Mouse (Mus musculus) retina, embryonic 14.5 days (tissue): ENCODE results near the gene Zfp423.
"Not testable (repeated sequence)": the region's sequence is repeated elsewhere in the genome, so short reads cannot be mapped to it uniquely, and the experiment has no call there.

Experiments used
- DNase-seq: peaks from one replicate; pipeline ENCODE4 v3.0.0-alpha.2; 2015; ENCODE audit warnings: low spot score

The Zfp423 gene

GRCm38 (mm10) chr8:87904108-87904507, 55.3 kb downstream of the Zfp423 start:
- no peak for DNase-seq

- DNase-seq = no peak
These were observed 64.0 kb downstream of the Zfp423 start for GRCm38 (mm10) chr8:87895203-87896041.

- no peak for DNase-seq
These were observed 65.1 kb downstream of the Zfp423 start for GRCm38 (mm10) chr8:87894287-87894686.

DNA sequence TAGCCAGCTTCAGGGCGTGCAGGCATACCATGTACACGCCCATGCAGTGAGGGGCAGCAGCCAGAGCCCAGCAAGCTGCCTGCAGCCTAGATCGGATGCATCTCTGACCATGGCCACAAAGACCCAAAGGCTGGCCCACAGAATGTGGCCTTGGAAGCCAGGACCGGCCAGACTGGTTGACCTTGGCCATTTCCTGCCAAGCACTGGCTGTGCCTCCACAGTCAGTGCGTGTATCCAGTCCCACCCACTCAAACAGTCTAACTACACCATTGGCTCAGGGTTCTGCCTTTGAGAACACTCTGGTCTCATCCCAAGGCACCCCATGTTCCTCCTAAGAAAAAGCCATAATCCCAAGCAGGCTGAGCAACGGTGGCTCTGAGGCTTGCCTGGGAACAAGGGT, 65.8 kb downstream of the Zfp423 start:
- DNase-seq = no peak

DNA sequence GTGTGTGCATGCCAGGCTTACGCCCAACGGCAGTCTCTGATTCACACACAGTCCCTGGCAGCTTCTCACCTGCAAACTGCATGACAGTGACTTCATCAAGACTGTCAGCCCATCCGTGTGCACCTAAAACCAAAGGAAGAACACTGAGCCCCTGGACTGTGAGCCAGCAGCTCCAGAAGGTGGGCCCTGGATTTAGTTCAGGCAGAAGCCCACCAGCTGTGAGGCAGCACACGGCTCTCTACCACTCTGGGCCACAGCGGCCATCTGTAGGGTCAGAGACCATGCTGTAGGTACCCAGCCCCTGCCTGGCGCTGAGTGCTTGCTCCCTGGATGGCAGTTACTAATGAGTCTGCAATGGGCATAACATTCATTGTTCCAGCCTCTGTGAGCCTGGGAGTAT, 66.5 kb downstream of the Zfp423 start:
- no peak for DNase-seq

GRCm38 (mm10) chr8:87891884-87892283, 67.5 kb downstream of the Zfp423 start:
- peak; percentile 40 for DNase-seq

DNA sequence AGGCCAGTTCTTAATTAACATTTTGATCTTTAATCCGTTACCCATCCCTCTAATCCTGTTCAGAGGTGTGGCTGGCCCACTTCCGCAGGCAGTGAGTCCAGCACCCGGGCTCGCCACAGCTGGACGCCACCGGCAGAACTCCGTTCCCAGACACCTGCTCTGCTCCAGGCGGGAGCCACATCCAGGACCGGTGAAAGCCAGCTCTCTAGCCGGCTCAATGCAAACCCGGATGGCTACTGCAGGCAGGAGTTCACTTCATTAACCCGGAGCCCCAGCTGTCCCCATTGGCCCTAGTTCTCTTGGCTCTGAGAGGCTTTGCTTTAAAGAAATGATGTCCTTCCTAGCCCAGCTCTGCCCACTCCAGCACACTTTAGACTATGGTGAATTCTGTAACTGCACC, 71.4 kb downstream of the Zfp423 start:
- DNase-seq = peak; percentile 57

DNA sequence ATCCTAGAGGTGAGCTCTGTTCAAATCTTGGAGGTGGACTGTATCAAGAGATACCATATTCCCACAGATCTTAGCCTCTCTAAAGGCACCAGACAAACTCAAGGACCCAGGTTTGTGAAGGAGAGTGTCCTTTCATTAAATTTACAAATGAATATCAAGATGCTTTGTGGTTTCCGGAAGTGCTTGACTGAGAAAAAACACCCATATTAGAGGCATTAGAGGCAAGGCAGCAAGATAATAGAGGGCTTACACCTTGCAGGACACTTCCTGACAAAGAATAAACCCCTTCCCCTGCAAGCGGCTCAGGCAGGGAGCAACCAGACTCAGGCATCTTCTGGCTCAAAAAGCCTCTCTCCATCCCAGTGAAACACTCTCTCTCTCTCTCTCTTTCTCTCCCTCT, 78.3 kb downstream of the Zfp423 start:
- DNase-seq = no peak

DNA sequence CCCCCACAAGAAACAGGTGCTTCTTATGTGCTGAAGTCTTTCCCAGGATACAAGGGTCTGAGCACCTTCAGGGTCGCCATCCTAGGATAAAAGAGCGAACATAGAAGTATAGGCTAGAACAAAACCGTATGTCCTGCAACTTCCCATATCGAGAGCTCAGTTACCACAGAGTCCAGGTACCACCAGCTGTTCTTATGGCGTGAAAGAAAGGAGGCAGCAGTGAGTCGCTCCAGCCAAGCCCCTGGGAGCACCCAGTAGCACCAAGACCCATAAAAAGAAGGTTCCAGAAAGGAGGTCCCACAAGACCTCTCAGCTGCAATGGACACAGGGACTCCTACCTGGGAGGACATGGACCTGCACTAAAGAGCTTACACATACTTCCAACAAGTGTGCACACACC, 83.5 kb downstream of the Zfp423 start:
- DNase-seq = no peak

GRCm38 (mm10) chr8:87875452-87875851, 83.9 kb downstream of the Zfp423 start:
- peak; percentile 54 for DNase-seq

DNA sequence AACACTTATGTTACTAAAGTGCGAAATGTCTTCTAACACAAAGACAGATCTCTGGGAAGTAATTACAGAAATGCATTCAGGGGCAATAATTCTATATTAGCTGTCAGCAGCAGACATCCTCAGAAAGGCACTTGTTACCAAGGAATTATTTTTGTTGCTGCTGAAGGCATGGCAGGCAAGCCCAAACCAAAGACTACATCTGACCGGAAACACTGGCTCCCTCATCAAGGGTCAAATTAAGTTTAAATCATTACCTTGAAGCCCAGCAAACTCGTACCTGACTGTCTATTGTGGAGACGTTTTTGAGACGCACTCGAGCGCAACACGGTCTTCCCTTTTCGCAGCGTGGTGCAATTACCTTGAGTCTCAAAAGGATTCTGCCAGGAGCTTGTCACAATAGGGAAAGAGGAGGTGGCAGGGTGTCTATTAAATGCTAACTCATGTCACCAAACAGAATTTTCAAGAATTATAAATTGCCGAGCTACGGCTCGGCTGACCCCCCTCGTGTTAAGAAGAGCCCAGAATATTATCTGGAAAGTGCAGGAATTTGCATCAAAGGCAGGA, 86.3 kb downstream of the Zfp423 start:
- DNase-seq = peak; percentile 57

DNA sequence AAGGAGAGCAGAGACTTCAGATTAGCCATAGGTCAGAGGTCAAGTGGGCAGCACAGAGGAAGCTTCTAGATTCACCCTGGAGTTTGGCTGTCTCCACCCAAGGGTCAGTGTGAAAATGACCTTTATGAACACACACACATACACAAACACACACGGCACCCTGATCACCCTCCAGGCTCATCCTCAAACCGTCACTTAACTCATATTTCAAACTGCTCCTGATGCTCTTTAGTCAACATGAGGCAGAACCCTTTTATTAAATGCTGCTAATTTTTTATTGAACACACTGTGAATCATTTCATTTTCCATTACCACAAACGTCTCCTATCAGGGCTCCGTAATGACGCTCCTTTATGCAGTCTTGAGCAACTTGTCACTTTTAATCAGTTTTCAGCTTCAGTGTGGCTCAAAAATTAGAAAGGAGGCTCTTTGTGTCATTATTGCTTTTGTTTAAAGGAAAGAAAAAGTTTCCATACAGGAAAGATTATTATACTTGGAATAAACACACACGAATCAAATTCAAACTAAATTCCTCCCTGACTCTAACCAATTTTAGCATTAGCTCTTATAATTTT, 87.0 kb downstream of the Zfp423 start:
- DNase-seq = peak; percentile 73

- DNase-seq = no peak
These were observed 92.8 kb downstream of the Zfp423 start for GRCm38 (mm10) chr8:87866586-87866985.

DNA sequence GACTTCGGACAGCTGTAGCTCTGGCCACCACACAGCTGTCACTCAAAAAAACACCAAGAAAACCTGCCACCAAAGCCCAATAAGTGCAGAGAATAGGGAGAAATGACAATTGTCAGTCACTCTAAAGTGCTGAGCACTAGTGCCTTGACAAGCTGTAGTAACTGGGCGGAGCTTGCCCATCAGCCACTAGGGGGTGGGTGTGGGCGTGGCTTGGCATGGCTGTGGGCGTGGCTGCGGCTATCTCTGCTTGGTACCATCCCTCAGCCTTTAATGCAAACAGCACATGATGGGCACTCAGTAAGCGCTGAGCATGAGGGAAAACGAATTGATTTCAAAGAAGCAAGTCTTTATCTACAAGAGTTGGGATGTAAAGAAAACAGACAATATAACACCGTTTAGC, 95.2 kb downstream of the Zfp423 start:
- DNase-seq = peak; percentile 38

DNA sequence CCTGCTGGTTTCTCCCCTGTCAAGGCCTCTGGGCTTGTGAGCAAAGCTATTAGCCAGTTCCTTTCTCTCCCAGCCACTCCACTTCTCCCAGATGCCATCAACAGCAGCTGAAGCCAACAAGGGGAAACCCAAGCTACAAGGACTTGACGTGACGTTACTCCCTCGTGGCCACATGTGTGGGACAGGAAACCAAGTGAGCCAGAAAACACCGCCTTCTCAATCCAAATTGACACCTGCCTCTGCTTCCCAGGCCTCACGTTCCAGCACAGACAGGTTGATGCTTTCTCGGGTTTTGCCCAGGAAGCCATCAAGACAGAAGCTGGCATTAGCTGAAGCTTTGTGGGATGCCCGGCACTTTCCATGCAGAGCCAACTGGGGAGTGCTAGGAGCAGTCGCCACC, 96.3 kb downstream of the Zfp423 start:
- DNase-seq = no peak

- no peak for DNase-seq
These were observed 97.7 kb downstream of the Zfp423 start for GRCm38 (mm10) chr8:87861718-87862117.

DNA sequence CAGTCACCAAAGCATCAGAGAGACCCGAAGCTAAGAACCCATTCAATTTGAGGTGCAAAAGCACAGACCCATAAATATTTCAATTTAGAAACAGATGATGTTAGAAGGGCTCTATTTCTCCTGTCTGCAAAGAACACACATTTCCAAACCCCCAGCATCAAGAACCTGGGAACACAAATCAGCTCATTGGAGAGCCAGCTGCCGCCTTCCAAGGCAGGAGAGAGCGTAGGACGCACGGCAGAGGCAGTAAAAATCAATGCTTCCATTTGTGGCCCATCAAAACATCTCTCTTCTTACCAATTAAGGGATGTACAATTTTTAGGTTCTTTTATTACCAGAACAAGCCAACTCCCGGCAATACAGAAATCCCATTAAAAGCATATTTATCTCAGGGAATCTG, 98.5 kb downstream of the Zfp423 start:
- DNase-seq = no peak

GRCm38 (mm10) chr8:87851871-87852270, 107.5 kb downstream of the Zfp423 start:
- DNase-seq = no peak

- no peak for DNase-seq
These were observed 108.0 kb downstream of the Zfp423 start for GRCm38 (mm10) chr8:87851380-87851779.

- no peak for DNase-seq
These were observed 110.6 kb downstream of the Zfp423 start for GRCm38 (mm10) chr8:87848836-87849235.

DNA sequence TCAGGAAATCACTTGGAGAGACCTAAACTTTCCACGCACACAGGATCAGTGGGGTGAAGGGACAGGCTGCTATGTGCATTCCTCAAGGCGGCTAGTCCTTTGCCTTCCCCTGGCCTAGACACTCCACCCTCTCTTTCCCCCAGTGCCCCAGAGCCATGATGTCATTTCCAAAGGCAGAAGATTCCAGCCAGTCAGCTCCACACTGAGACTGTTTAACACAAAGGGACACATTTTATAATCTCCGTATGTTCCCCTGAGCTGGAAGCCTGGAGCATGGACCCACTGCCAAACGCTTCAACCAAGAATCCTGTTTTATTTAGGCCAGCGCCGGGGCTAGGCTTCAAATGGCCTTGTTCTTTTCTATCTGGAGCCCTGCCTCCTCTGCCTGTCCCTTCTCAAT, 111.6 kb downstream of the Zfp423 start:
- DNase-seq = no peak

GRCm38 (mm10) chr8:87842096-87842495, 117.3 kb downstream of the Zfp423 start:
- not testable (repeated sequence) for DNase-seq

DNA sequence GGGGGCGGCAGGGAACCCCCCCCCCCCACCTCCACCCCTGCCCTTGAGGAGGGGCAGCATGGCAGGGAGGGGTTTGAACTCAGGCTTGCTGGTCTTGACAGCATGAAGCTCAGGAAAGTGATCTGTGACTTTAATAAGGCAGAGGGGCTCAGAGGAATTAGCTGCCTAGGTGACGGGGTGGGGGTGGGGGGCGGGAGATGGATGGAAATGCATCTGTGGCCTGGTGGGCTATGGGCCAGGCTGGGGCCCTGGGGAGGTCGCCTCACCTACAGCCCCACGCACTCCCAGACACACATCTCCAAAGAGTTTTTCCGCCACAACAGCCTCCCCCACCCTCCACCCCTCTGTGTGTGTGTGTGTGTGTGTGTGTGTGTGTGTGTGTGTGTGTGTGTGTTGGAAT, 122.1 kb downstream of the Zfp423 start:
- DNase-seq = no peak
